ENCODE assay signal across 8 mouse cellular contexts in the genomic region with DNA sequence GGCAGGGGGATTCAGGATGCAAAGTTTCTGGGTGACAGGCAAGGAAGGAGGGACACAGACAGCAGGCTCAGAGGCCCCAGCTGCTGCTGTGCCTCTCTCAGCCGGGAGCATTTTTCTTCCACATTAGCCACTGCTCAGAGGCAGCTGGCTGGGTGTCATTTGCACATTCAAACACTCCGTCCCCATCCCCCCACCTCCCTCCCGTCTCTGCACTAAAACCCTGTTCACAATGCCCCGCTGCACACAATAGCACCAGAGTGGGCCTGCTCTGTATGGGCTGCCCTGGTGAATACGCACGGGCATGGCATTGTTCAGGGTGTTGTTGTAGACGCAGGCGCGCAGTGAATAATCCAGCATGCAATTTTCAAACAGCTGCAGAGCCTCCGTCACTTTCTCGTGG.
DNase-seq lines count a peak whose midpoint lies in the region; ATAC-seq lines count a peak whose summit lies in the region.

No protein-coding gene starts in this region.

- WGBS in liver, embryonic 12.5 days (ENCODE audit: insufficient replicate concordance), result 68% methylated on average over 11 of the region's 11 CpGs
- WGBS in embryonic facial prominence, embryonic 12.5 days, result 9% methylated on average over 11 of the region's 11 CpGs
- WGBS in heart, embryonic 10.5 days, result 35% methylated on average over 11 of the region's 11 CpGs

- H3K36me3 ChIP-seq in liver, embryonic 12.5 days, result peaks cover 26% of the 10 kb centered on the region
- H3K36me3 ChIP-seq in embryonic facial prominence, embryonic 12.5 days, result peaks cover 8% of the 10 kb centered on the region
- H3K36me3 ChIP-seq in heart, embryonic 10.5 days, result no peaks in the 10 kb centered on the region

- intact Hi-C loops in left cerebral cortex, postnatal 36 days (cut with DNase I), result loop anchor here (5.0 kb wide), 1 partner anchor 70 kb away; a partner anchor contains a TSS

- H3K9me3 ChIP-seq in liver, embryonic 12.5 days (replicated peaks), result no peaks in the 10 kb centered on the region
- H3K9me3 ChIP-seq in embryonic facial prominence, embryonic 12.5 days, result no peaks in the 10 kb centered on the region
- H3K9me3 ChIP-seq in heart, embryonic 10.5 days, result no peaks in the 10 kb centered on the region

- ATAC-seq in liver, embryonic 12.5 days, result no peak
- ATAC-seq in embryonic facial prominence, embryonic 12.5 days (ENCODE audit: insufficient number of reproducible peaks, insufficient read depth, low FRiP score, low TSS enrichment), result peak; percentile 81

- DNase-seq in liver, result peak; percentile 16
- DNase-seq in left cerebral cortex, postnatal 36 days (ENCODE audit: low spot score in 2 of 2), result peak; percentile 32 to 38
- peak; percentile 89 for DNase-seq in retina, embryonic 14.5 days (ENCODE audit: low spot score)
- DNase-seq in cerebellum, adult 9-11 months, result no peak
- DNase-seq in cerebellum, postnatal 36 days, result no peak
- DNase-seq in heart, embryonic 10.5 days (ENCODE audit: low spot score), result no peak

- H3K27ac ChIP-seq in liver, embryonic 12.5 days, result no peak overlapping the region
- peak overlapping the region; percentile 63; the same call in 1 of the 2 replicates for H3K27ac ChIP-seq in embryonic facial prominence, embryonic 12.5 days
- H3K27ac ChIP-seq in heart, embryonic 10.5 days, result no peak overlapping the region

- H3K9ac ChIP-seq in liver, embryonic 12.5 days, result no peak overlapping the region
- H3K9ac ChIP-seq in embryonic facial prominence, embryonic 12.5 days, result no peak overlapping the region

- no peak overlapping the region for H3K4me3 ChIP-seq in liver, embryonic 12.5 days
- H3K4me3 ChIP-seq in embryonic facial prominence, embryonic 12.5 days, result no peak overlapping the region
- no peak overlapping the region for H3K4me3 ChIP-seq in heart, embryonic 10.5 days

- no peak overlapping the region for H3K4me2 ChIP-seq in liver, embryonic 12.5 days
- 0 out of 2 replicates have a peak overlapping the region, but pooled peaks have one; percentile 23 for H3K4me2 ChIP-seq in embryonic facial prominence, embryonic 12.5 days (replicated peaks)

- no peaks in the 10 kb centered on the region for H3K27me3 ChIP-seq in liver, embryonic 12.5 days (replicated peaks)
- H3K27me3 ChIP-seq in embryonic facial prominence, embryonic 12.5 days, result no peaks in the 10 kb centered on the region
- 0 out of 2 replicates have a peak, but pooled peaks cover 11% of the 10 kb centered on the region for H3K27me3 ChIP-seq in heart, embryonic 10.5 days (ENCODE audit: insufficient read depth, poor library complexity, severe bottlenecking)

- H3K4me1 ChIP-seq in liver, embryonic 12.5 days, result peaks cover 23% of the 10 kb centered on the region
- peaks cover 24% of the 10 kb centered on the region; the same call in 1 of the 2 replicates for H3K4me1 ChIP-seq in embryonic facial prominence, embryonic 12.5 days
- peaks cover 20% of the 10 kb centered on the region for H3K4me1 ChIP-seq in heart, embryonic 10.5 days

Comparison
In these comparisons a context has a peak if more than half of its experiments do, and no peak if none do; other contexts are left out.
1. DNase-seq: peak in liver (single experiment), left cerebral cortex, postnatal 36 days (2 of 2) and retina, embryonic 14.5 days (single experiment); none in cerebellum, adult 9-11 months (single experiment), cerebellum, postnatal 36 days (0 of 2) and heart, embryonic 10.5 days (single experiment).